Mouse (Mus musculus) Patski (cell line): ENCODE results near the gene Cnbp. TPM values are rescaled to one million over a fixed set of nuclear protein-coding genes. Genes with fewer than 3 reads are reported as not detected.

Source experiments
- ATAC-seq: fragments of 100-300 bp; one replicate; pipeline ENCODE4 v1.8.0; 2021
- CTCF ChIA-PET: fragments of 350-600 bp; sonication (Branson Sonifier 250); formaldehyde crosslinking; loops from one replicate; lab custom pipeline; 2022; ENCODE audit warnings: inconsistent platforms; lab: Charles Lee
- POLR2A ChIA-PET: fragments of 350-600 bp; sonication (Branson Sonifier 250); formaldehyde crosslinking; loops from one replicate; lab custom pipeline; 2022; ENCODE audit warnings: antibody characterized with exemption, inconsistent platforms; lab: Charles Lee
- DNase-seq: peaks from one replicate; pipeline ENCODE4 v3.0.0-alpha.2; 2011; ENCODE audit warnings: low read depth, low spot score
- H3K27me3 ChIP-seq: fragments of 371-371 bp; one replicate; pipeline ENCODE4 v1.5.1; 2021
- CTCF ChIP-seq: fragments of 100-300 bp; IDR thresholded peaks from one replicate; pipeline ENCODE4 v1.5.1; 2021
- in situ Hi-C: fragments of 300-500 bp; cut with MboI; formaldehyde crosslinking; loops from 3 replicates; pipeline ENCODE4 v1.11.1; 2018; ENCODE audit warnings: low pct_unique_long_range_greater_than_20kb, mixed read lengths
- polyA plus RNA-seq: library from polyadenylated mRNA; unstranded; gene quantifications from one replicate; pipeline ENCODE4 v1.2.3, GENCODE M21; 2021

Gene Cnbp
- polyA plus RNA-seq, 1 experiment from 2014 or later = 364 TPM

DNA sequence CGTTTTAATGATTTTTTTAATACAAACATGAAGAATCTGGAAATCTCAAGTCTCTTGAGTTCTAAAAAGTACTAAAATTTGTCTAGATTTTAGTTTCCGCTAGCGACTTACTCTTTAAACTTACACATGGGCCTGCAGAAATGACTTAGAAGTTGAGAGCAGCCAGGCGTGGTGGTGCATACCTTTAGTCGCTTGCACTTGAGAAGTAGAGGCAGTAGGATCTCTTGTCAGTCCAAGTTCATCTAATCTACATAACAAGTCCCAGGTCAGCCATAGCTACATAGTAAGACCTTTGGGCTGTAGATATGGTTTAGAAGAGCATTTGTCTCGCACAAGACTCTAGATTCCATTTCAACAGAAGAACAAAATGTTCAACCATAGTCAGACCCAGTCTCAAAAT lies 965 bp upstream of the Cnbp start:
- in situ Hi-C loops = loop anchor here (5.0 kb wide), 1 partner anchor 35 kb away; the partner anchor contains the start of gene Copg1
- DNase-seq = no peak

DNA sequence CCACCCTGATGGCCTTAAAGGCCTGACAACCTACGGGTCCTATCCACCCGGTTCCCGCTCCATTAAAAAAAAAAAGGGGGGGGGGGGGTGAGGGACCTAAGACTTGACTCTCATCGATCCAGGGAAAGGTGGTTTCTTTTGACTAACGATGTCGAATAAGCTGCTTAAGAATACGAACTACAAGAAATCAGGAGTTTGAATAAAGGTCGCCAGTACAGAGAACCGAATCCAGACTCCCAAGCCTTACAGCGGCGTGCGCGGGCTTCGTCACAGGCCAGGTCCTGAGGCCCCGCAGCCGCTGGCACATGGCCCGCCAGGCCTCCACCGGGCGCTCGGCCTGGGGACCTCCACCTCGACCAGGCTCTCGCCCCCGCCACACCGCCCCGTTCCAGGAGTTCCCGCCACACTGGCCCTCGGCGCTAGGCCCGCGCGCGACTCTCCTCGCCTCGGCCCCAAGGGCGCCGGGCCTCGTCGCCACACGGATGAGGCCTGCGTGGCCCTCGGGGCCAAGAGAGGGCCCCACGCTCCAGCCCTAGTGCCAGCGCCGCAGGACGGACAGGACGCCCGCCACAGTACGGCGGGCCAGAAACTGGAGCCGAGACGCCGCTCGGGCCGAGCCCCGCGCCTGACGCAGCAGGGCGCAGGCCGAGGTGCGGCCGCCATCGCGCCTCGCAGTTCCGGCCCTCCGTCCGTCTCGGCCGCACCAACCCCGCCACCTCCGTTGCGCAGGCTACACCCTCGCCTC lies 579 bp downstream of the Cnbp start:
- H3K27me3 ChIP-seq = no peaks in the 10 kb centered on the region
- DNase-seq = no peak
- TF ChIP-seq CTCF = no peak
- in situ Hi-C loops = loop anchor here (5.0 kb wide), 1 partner anchor 37 kb away; the partner anchor contains the start of gene Copg1
- peak; percentile 63 for ATAC-seq
- ChIA-PET CTCF (no interaction called here), POLR2A (interaction anchor here (0.6 to 1.2 kb wide), 2 partner anchors 37 to 119 kb away, joined by 3 to 4 read pairs; partner anchors contain the start of gene Copg1)

More for the DNA sequence above, 965 bp upstream of the Cnbp start:
- POLR2A ChIA-PET = no interaction called here
- ATAC-seq = no peak
- TF ChIP-seq CTCF = no peak
- H3K27me3 ChIP-seq = no peaks in the 10 kb centered on the region
- CTCF ChIA-PET = no interaction called here

DNA sequence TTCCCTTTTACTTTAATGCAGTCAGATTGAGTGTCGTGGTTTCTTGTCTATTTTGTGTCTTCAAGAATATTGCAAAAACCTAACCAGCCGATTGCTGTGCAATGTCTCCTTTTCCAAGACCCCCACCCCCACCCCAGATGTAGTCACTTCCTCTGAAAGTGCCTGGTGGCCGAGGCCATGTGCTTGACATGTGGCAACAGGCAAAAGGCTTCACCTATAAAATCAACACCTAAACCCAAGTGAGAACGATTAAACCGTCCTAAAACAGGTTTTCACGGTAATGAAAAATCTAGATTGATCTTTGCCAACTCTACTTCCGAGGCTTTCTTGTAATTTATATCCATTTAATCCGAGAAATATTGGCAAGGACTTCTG lies 1.1 kb downstream of the Cnbp start:
- POLR2A ChIA-PET = interaction anchor here (1.2 kb wide), 1 partner anchor 37 kb away, joined by 3 read pairs; the partner anchor contains the start of gene Copg1
- no peak for DNase-seq

DNA sequence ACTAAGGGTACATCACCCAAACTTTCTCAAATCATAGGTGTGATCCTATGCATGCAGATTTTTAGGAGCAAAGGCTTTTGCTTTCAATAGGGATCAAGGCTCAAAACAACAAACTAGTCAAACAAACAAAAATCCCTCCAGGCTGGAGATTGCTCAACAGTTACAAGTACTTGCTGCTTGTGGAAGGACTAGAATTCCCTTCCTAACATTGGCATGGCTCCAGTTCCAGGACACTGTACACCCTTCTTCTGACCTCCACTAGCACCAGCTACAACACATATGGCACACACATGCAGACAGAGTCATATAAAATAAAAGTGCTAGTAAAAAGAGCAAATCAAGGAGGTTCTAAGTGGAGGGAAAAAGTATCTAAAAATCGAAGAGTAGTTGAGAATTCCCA lies 4.1 kb downstream of the Cnbp start:
- DNase-seq (no peak), ATAC-seq (no peak)
- POLR2A ChIA-PET = no interaction called here
- no peak for TF ChIP-seq CTCF
- CTCF ChIA-PET = no interaction called here
- in situ Hi-C loops = no loop called here
- no peaks in the 10 kb centered on the region for H3K27me3 ChIP-seq

More for the DNA sequence above, 1.1 kb downstream of the Cnbp start:
- in situ Hi-C loops = loop anchor here (5.0 kb wide), 1 partner anchor 38 kb away; the partner anchor contains the start of gene Copg1
- CTCF ChIA-PET = interaction anchor here (1.0 kb wide), 1 partner anchor 37 kb away, joined by 3 read pairs; the partner anchor contains the start of gene Copg1
- no peak for ATAC-seq
- TF ChIP-seq CTCF = no peak
- no peaks in the 10 kb centered on the region for H3K27me3 ChIP-seq

- ATAC-seq (no peak), DNase-seq (no peak)
- no peak for TF ChIP-seq CTCF
- ChIA-PET CTCF (no interaction called here), POLR2A (no interaction called here)
- H3K27me3 ChIP-seq = no peaks in the 10 kb centered on the region
- in situ Hi-C loops = no loop called here
Measured at GRCm38 (mm10) chr6:87845031-87845695, 5.7 kb downstream of the Cnbp start.

GRCm38 (mm10) chr6:87842254-87842653 lies 8.7 kb downstream of the Cnbp start:
- TF ChIP-seq CTCF = no peak
- no peak for ATAC-seq
- no peaks in the 10 kb centered on the region for H3K27me3 ChIP-seq
- no peak for DNase-seq
- in situ Hi-C loops = no loop called here
- ChIA-PET POLR2A (no interaction called here), CTCF (no interaction called here)

DNA sequence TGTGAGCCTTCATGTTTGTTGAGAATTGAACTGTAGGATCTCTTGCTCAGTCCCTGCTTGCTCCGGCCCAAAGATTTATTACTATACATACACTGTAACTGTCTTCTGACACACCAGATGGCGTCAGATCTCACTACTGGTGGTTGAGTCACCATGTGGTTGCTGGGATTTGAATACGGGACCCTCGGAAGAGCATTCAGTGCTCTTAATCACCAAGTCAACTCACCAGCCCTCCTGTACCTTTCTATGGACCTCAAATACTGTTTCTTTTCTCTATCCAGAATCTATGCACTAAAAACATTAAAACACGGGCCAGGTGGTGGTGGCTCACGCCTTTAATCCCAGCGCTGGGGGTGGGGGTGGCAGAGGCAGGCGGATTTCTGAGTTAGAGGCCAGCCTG lies 9.3 kb downstream of the Cnbp start:
- in situ Hi-C loops = no loop called here
- ChIA-PET POLR2A (no interaction called here), CTCF (no interaction called here)
- no peak for DNase-seq
- no peak for ATAC-seq
- TF ChIP-seq CTCF = no peak
- H3K27me3 ChIP-seq = no peaks in the 10 kb centered on the region

- DNase-seq (no peak), ATAC-seq (no peak)
- TF ChIP-seq CTCF = no peak
- in situ Hi-C loops = no loop called here
- no peaks in the 10 kb centered on the region for H3K27me3 ChIP-seq
- CTCF ChIA-PET = interaction anchor here (1.4 kb wide), 1 partner anchor 48 kb away, joined by 5 read pairs; the partner anchor contains the start of gene Copg1
- POLR2A ChIA-PET = interaction anchor here (1.2 kb wide), 1 partner anchor 12 kb away, joined by 3 read pairs; no protein-coding TSS in a partner anchor
Measured at GRCm38 (mm10) chr6:87839797-87840341, 11.0 kb downstream of the Cnbp start.

DNA sequence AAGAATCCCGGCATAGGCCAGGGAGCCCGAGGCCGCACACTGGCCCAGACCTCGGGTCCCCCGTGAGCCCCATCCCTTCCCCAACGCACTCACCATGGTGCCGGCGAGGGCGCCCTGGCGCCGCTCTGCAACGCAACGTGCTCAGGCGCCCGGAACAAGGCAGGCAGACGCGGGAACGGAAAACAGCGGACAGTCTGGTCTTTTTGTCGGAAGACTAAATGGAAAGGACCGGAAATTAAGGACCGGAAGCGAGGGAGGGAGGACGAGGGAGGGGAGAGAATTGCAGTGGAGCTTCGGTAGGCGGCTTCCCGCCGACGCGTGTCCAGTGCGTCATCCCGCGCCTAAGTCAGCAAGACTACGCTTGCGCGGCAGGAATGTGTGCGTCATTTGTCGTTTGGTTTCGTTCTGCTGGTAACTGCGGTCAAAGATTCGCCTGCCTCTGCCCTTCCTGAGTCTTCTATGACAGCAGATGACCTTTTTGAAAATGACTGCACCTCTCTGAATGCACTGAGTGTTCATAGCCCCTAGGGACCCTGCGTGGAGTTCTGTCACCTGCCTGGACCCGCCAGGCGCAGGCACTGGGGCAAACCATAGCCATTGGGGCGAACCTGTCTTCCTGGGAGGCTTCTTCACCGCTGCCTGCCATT lies 12.2 kb downstream of the Cnbp start, which contains the start of gene Isy1:
Gene Isy1 (minus strand): TSS at position 248 of the 647 bp plus-strand sequence.
- ATAC-seq (peak; percentile 87), DNase-seq (peak; percentile 86)
- ChIA-PET CTCF (no interaction called here), POLR2A (interaction anchor here (0.6 to 1.3 kb wide), 4 partner anchors 11 to 41 kb away, joined by 3 to 5 read pairs (median 3); partner anchors contain the start of gene Rab43)
- in situ Hi-C loops = no loop called here
- no peaks in the 10 kb centered on the region for H3K27me3 ChIP-seq
- TF ChIP-seq CTCF = peak; percentile 16

DNA sequence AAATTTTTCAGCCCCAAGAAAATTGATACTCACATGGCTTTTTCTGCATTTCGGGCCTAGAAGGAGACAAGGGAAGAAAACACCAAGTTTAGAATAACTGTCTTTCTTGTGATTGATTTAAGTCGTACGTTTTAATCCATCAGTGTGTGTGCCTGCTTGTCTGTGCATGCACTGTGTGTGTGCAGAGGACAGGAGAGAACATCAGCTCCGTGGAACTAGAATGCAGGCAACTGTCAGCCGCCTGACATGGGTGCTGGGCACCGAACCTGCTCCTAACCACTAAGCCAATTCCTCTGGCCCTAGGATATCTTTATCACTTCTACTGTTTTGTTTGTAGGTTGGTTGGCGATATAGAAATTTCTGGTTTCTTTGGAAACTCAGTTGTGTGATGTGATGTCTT lies 15.2 kb downstream of the Cnbp start, which contains the start of gene Gm45140:
Gene Gm45140 (minus strand): TSS at position 101 of the 400 bp plus-strand sequence.
- no peak for ATAC-seq
- in situ Hi-C loops = no loop called here
- H3K27me3 ChIP-seq = no peaks in the 10 kb centered on the region
- no peak for TF ChIP-seq CTCF
- ChIA-PET CTCF (interaction anchor here (1.1 kb wide), 1 partner anchor 21 kb away, joined by 3 read pairs; no protein-coding TSS in a partner anchor), POLR2A (no interaction called here)
- DNase-seq = no peak
